In genomic region chr6:61230058-61230718, GRCm38 (mm10) we compare ENCODE assay signal across 21 mouse cellular contexts. TPM values are rescaled to one million over a fixed set of nuclear protein-coding genes. Genes with fewer than 3 reads are reported as not detected.
A peak's percentile ranks its signal among the peaks of the same experiment; 100 is the strongest.
DNase-seq lines count a peak whose midpoint lies in the region; ATAC-seq and TF ChIP-seq lines count a peak whose summit lies in the region.
"Had no signal": no experiment of that assay in that cellular context is flagged by ENCODE, and none has a peak within 500 bp of the region (broad histone marks: within the 10 kb centered on the region; RNA-seq: fewer than 3 reads in every experiment).

No protein-coding gene starts in this region.

- H3K27ac ChIP-seq in lung, embryonic 14.5 days (ENCODE audit: low read depth) = peak overlapping the region; percentile 46
- peak overlapping the region; percentile 28; the same call in 1 of the 2 replicates for H3K27ac ChIP-seq in midbrain, embryonic 16.5 days (ENCODE audit: low read length)
- no peak overlapping the region for H3K27ac ChIP-seq in midbrain, embryonic 10.5 days (replicated peaks)
- peak overlapping the region; percentile 43 for H3K27ac ChIP-seq in forebrain, embryonic 15.5 days (replicated peaks)
- H3K27ac ChIP-seq: embryonic facial prominence, embryonic 15.5 days; heart, embryonic 13.5 days had no signal

- no peak for TF ChIP-seq CTCF in lung, embryonic 14.5 days (IDR thresholded peaks at IDR 0.05; ENCODE audit: low read depth)

- no peak overlapping the region for H3K9ac ChIP-seq in lung, embryonic 14.5 days
- H3K9ac ChIP-seq in midbrain, embryonic 16.5 days (ENCODE audit: low read depth, low read length) = no peak overlapping the region
- H3K9ac ChIP-seq in forebrain, embryonic 15.5 days (replicated peaks) = no peak overlapping the region
- H3K9ac ChIP-seq: embryonic facial prominence, embryonic 15.5 days; heart, embryonic 13.5 days had no signal

- H3K9me3 ChIP-seq in lung, embryonic 14.5 days (ENCODE audit: low read depth, low read length) = no peaks in the 10 kb centered on the region
- H3K9me3 ChIP-seq in midbrain, embryonic 16.5 days (replicated peaks; ENCODE audit: control insufficient read depth, low read length, poor library complexity, severe bottlenecking) = no peaks in the 10 kb centered on the region
- no peaks in the 10 kb centered on the region for H3K9me3 ChIP-seq in midbrain, embryonic 10.5 days (replicated peaks)
- H3K9me3 ChIP-seq in forebrain, embryonic 15.5 days = no peaks in the 10 kb centered on the region
- H3K9me3 ChIP-seq: embryonic facial prominence, embryonic 15.5 days; heart, embryonic 13.5 days had no signal

- DNase-seq in lung, embryonic 14.5 days = peak; percentile 58
- DNase-seq in lung, postnatal 10 days = no peak
- DNase-seq in midbrain, embryonic 10.5 days (ENCODE audit: low spot score) = no peak
- DNase-seq in cerebellum, postnatal 10 days = no peak
- DNase-seq: adrenal gland, postnatal 14 days; cerebellum, adult 2 months; cerebellum, postnatal 14 days; embryo, embryonic 11 days; gastrocnemius, postnatal 36 days; heart, adult 11 months; heart, postnatal 36 days had no signal

- H3K4me3 ChIP-seq in lung, embryonic 14.5 days (ENCODE audit: low read depth, low read length) = no peak overlapping the region
- H3K4me3 ChIP-seq in midbrain, embryonic 16.5 days (ENCODE audit: low read depth, low read length) = no peak overlapping the region
- H3K4me3 ChIP-seq in midbrain, embryonic 10.5 days = no peak overlapping the region
- no peak overlapping the region for H3K4me3 ChIP-seq in forebrain, embryonic 15.5 days
- H3K4me3 ChIP-seq: embryonic facial prominence, embryonic 15.5 days; heart, embryonic 13.5 days had no signal

- 28% methylated on average over 5 of the region's 5 CpGs for WGBS in lung, embryonic 14.5 days
- WGBS in midbrain, embryonic 16.5 days = 17% methylated on average over 5 of the region's 5 CpGs
- WGBS in midbrain, embryonic 10.5 days = 33% methylated on average over 5 of the region's 5 CpGs
- 8% methylated on average over 5 of the region's 5 CpGs for WGBS in forebrain, embryonic 15.5 days

- no peaks in the 10 kb centered on the region for H3K27me3 ChIP-seq in lung, embryonic 14.5 days (ENCODE audit: insufficient read depth, low read length)
- no peaks in the 10 kb centered on the region for H3K27me3 ChIP-seq in midbrain, embryonic 16.5 days (ENCODE audit: control insufficient read depth, insufficient read depth, low read depth, low read length)
- H3K27me3 ChIP-seq in midbrain, embryonic 10.5 days (ENCODE audit: low read depth, poor library complexity, severe bottlenecking) = no peaks in the 10 kb centered on the region
- H3K27me3 ChIP-seq in forebrain, embryonic 15.5 days = no peaks in the 10 kb centered on the region
- H3K27me3 ChIP-seq: CH12.LX; embryonic facial prominence, embryonic 15.5 days; heart, embryonic 13.5 days; Patski had no signal

- H3K4me1 ChIP-seq in lung, embryonic 14.5 days (ENCODE audit: insufficient read depth) = peaks cover 6% of the 10 kb centered on the region; the same call in 1 of the 2 replicates
- peaks cover 12% of the 10 kb centered on the region; the same call in 1 of the 2 replicates for H3K4me1 ChIP-seq in midbrain, embryonic 16.5 days (ENCODE audit: control insufficient read depth, insufficient read depth, low read length)
- peaks cover 24% of the 10 kb centered on the region for H3K4me1 ChIP-seq in midbrain, embryonic 10.5 days
- peaks cover 24% of the 10 kb centered on the region for H3K4me1 ChIP-seq in forebrain, embryonic 15.5 days
- H3K4me1 ChIP-seq: embryonic facial prominence, embryonic 15.5 days had no signal

- H3K4me2 ChIP-seq in lung, embryonic 14.5 days = no peak overlapping the region
- H3K4me2 ChIP-seq in midbrain, embryonic 16.5 days (ENCODE audit: low read length) = no peak overlapping the region
- H3K4me2 ChIP-seq in forebrain, embryonic 15.5 days (replicated peaks) = no peak overlapping the region
- H3K4me2 ChIP-seq: embryonic facial prominence, embryonic 15.5 days; heart, embryonic 13.5 days had no signal

- no peak for ATAC-seq in lung, embryonic 14.5 days (ENCODE audit: insufficient read depth)
- no peak for ATAC-seq in midbrain, embryonic 16.5 days
- ATAC-seq in forebrain, embryonic 15.5 days (replicated peaks) = peak; percentile 39
- ATAC-seq in erythroblast, adult 5-6 weeks (replicated peaks; ENCODE audit: low FRiP score, poor library complexity, severe bottlenecking) = no peak
- ATAC-seq: activated CD4-positive, CD25-positive, alpha-beta regulatory T cell, adult 4 months; hindbrain, embryonic 16.5 days; inflammation-experienced regulatory T-cells, adult 6 months; Patski had no signal

- no peaks in the 10 kb centered on the region for H3K36me3 ChIP-seq in lung, embryonic 14.5 days (ENCODE audit: insufficient read depth)
- no peaks in the 10 kb centered on the region for H3K36me3 ChIP-seq in midbrain, embryonic 16.5 days (ENCODE audit: control insufficient read depth, insufficient read depth, low read length)
- H3K36me3 ChIP-seq in midbrain, embryonic 10.5 days = no peaks in the 10 kb centered on the region
- no peaks in the 10 kb centered on the region for H3K36me3 ChIP-seq in forebrain, embryonic 15.5 days
- H3K36me3 ChIP-seq: embryonic facial prominence, embryonic 15.5 days; heart, embryonic 13.5 days had no signal

RNA-seq across cellular contexts. Expression of gene Ccser1, which starts 50.1 kb away (rescaled TPM):
- polyA plus RNA-seq in lung, embryonic 14.5 days (2014; fragmentation: Nextera tagmentation; extraction: Ambion mirVana) = 8.9 and 10.2 TPM in 2 replicates
- 19.8 and 21.5 TPM in 2 replicates for polyA plus RNA-seq in midbrain, embryonic 16.5 days (2015; fragmentation: Nextera tagmentation; extraction: Ambion mirVana)
- 2.0 and 2.7 TPM in 2 replicates for polyA plus RNA-seq in midbrain, embryonic 10.5 days (2016; fragmentation: Nextera tagmentation; extraction: Ambion mirVana)
- 29.0 and 30.8 TPM in 2 replicates for polyA plus RNA-seq in forebrain, embryonic 15.5 days (2015; fragmentation: Nextera tagmentation; extraction: Ambion mirVana)
- not detected in 2 replicates for total RNA-seq in erythroblast, adult 5-6 weeks (2015; ENCODE audit: low replicate concordance)
- total RNA-seq in erythroblast, adult 5-6 weeks (2017; ENCODE audit: low replicate concordance) = not detected in 2 replicates
- total RNA-seq: CH12.LX had no signal
- polyA plus RNA-seq: inflammation-experienced regulatory T-cells, adult 6 months had no signal
